Mouse (Mus musculus): ENCODE measurements around the gene Chmp4b. TPM values are rescaled to one million over a fixed set of nuclear protein-coding genes. Genes with fewer than 3 reads are reported as not detected.

Gene Chmp4b
- total RNA-seq, 2 experiments from 2014 or later: 215 to 218 TPM

GRCm38 (mm10) chr2:154742911-154743819 lies 91.7 kb downstream of the Chmp4b start:
- DNase-seq (ENCODE audit: low spot score in 2 of 2): no peak
- intact Hi-C loops (cut with DNase I): no loop called here

DNA sequence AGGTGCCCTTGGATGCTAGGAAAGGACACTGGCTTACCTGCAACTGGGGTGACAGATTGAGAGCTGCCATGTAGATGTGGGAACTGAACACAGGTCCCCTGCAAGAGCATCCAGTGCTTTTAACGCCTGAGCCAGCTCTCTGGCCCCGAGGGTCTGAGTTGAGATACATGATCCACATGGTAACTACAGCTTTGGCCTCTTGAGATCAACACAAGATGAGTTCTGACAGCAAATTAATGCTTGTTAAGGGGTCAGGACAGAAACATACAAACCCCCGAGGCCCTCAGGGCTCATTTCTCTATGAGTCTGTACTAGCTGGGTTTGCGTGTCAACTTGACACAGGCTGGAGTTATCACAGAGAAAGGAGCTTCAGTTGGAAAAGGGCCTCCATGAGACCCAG lies 92.4 kb downstream of the Chmp4b start:
- intact Hi-C loops (cut with DNase I): no loop called here
- DNase-seq (ENCODE audit: low spot score in 2 of 2): no peak

Other genes with a start within 250 kb of the Chmp4b start
- 10 to 100 TPM; 30.7 to 35.7 TPM for gene Snta1, start 243.6 kb upstream of the Chmp4b start, total RNA-seq (2021)
- gene Cbfa2t2, start 215.2 kb upstream of the Chmp4b start, total RNA-seq (2021): 10 to 100 TPM; 54.6 to 57.5 TPM
- 1 to 10 TPM in 1 of 2 experiments, not detected in 1; 1.4 TPM for gene 1700003F12Rik, start 104.6 kb upstream of the Chmp4b start, total RNA-seq (2021)
- not detected for gene Actl10, start 99.9 kb upstream of the Chmp4b start, total RNA-seq (2021)
- 10 to 100 TPM; 82.5 to 88.7 TPM for gene Necab3, start 92.8 kb upstream of the Chmp4b start, total RNA-seq (2021)
- gene E2f1, start 81.8 kb upstream of the Chmp4b start, total RNA-seq (2021): 10 to 100 TPM in 1 of 2 experiments, 1 to 10 TPM in 1; 8.8 to 10.1 TPM
- 10 to 100 TPM; 11.4 to 14.1 TPM for gene Pxmp4, start 48.0 kb upstream of the Chmp4b start, total RNA-seq (2021)
- gene Zfp341, start 38.4 kb upstream of the Chmp4b start, total RNA-seq (2021): 10 to 100 TPM; 12.1 to 13.1 TPM
- gene 4930519P11Rik, start 38.3 kb upstream of the Chmp4b start, total RNA-seq (2021): not detected
- not detected for gene Gm14214, start 118.3 kb downstream of the Chmp4b start, total RNA-seq (2021)
- gene Raly, start 139.4 kb downstream of the Chmp4b start, total RNA-seq (2021): 100 to 1,000 TPM in 1 of 2 experiments, 10 to 100 TPM in 1; 99.4 to 101 TPM
- not detected for gene a, start 139.7 kb downstream of the Chmp4b start, total RNA-seq (2021)
- gene Eif2s2, start 241.2 kb downstream of the Chmp4b start, total RNA-seq (2021): 10 to 100 TPM; 47.1 to 48.5 TPM